Mouse (Mus musculus) kidney, postnatal 10 days (tissue): Measurements from ENCODE around the gene Slc35a5.

Experiments
- DNase-seq: peaks from one replicate; pipeline ENCODE4 v3.0.0; 2021; ENCODE audit warnings: mixed read lengths

Slc35a5 gene

GRCm38 (mm10) chr16:45110498-45110897 is 48.0 kb downstream of the Slc35a5 start:
- peak; percentile 73 for DNase-seq

DNA sequence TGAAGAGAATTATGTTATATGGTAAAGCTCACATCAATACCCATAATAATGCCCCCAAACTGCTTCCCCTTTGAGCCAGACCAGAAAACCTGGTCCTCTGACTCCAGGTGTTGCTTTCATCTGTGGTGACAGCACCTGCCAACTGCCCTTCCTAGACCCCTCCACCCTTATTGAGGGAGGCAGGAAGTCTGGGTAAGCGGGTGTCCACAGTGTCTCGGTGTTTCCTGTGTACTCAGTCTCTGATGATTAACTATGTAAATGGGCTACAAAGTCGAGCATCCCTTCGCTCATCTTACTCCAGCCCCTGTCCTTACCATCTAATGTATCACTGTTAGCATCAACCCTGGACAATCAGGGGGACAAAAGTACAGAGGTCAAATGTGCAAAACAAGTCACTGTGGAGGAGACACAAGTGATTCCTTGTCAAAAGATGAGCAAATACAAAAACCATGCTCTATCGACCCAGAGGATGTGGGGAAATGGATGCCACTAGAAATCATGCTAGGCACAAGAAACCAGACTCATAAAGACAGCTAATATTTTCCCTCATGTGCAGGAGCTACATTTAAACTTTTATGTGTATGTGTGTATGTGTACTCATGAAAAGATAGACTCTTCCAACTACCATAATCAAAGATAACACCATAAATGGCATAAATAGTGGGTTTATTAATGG is 50.2 kb downstream of the Slc35a5 start:
- DNase-seq: no peak

- no peak for DNase-seq
These were observed 53.5 kb downstream of the Slc35a5 start for GRCm38 (mm10) chr16:45104993-45105392.

DNA sequence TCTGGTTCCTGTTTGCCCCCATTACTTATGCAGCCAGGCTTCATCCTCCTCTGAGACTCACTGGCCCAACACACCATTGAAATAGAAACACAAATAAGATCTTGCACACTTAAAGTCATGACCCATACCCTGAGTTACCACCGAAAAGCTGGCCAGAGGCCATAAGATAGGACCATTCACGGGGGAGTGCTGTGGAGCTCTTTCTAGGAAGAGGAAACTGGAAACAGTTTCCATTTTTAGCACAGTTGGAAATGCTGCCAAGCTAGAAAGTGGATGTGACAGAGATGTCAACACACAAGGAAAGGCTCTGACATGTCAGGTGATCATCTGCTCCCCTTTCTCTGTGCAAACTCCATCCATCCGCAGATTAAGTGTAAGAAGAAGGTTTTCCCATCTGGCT is 57.6 kb downstream of the Slc35a5 start:
- no peak for DNase-seq

- DNase-seq: no peak
These were observed 59.7 kb downstream of the Slc35a5 start for GRCm38 (mm10) chr16:45098886-45099210.

- no peak for DNase-seq
These were observed 60.2 kb downstream of the Slc35a5 start for GRCm38 (mm10) chr16:45098186-45098885.

GRCm38 (mm10) chr16:45097467-45097866 is 61.0 kb downstream of the Slc35a5 start:
- DNase-seq: no peak

DNA sequence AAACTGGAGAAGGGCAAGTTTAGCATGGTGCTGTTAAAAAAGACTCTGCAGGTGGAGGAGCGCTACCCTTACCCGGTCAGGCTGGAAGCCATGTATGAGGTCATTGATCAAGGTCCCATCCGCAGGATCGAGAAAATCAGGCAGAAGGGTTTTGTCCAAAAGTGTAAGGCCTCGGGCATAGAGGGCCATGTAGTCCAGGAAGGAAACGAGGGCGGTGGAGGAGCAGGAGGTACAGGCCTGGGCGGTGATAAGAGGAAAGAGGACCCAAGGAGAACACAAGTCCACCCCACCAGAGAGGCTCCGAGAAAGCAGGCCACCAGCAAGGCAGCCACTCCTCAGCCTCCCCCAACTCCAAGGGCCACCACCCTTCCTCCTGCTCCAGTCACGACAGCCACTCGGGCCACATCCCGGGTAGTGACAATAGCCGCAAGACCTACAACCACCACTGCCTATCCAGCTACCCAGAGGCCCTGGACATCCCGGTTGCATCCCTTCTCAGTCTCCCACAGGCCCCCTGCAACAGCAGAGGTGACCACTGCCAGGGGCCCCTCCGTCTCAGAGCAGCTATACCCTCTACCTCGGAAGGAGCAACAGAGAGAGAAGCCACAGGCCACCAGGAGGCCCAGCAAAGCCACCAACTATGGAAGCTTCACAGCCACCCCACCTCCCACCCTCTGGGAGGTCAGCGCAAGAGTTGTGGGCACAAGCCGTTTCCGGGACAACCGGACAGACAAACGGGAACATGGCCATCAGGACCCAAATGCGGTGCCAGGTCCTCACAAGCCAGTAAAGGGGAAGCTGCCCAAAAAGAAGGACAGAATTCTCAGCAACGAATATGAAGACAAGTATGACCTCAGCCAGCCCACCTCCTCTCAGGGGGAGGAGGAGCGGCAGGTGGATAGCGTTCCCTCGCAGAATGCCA is 62.7 kb downstream of the Slc35a5 start:
- DNase-seq: peak; percentile 19

DNA sequence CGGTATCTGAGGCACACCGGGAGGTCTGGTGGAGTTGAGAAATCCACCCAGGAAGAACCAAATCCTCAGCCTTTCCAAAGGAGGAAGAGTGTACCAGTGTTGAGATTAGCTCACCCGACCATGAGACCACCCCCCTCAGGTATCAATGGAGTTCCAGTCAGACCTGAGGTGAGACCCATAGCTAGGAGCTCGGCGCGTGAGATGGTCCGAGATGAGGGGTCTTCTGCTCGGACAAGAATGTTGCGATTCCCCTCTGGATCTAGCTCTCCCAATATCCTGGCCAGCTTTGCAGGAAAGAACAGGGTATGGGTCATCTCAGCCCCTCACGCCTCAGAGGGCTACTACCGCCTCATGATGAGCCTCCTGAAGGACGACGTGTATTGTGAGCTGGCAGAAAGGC is 63.5 kb downstream of the Slc35a5 start:
- no peak for DNase-seq

DNA sequence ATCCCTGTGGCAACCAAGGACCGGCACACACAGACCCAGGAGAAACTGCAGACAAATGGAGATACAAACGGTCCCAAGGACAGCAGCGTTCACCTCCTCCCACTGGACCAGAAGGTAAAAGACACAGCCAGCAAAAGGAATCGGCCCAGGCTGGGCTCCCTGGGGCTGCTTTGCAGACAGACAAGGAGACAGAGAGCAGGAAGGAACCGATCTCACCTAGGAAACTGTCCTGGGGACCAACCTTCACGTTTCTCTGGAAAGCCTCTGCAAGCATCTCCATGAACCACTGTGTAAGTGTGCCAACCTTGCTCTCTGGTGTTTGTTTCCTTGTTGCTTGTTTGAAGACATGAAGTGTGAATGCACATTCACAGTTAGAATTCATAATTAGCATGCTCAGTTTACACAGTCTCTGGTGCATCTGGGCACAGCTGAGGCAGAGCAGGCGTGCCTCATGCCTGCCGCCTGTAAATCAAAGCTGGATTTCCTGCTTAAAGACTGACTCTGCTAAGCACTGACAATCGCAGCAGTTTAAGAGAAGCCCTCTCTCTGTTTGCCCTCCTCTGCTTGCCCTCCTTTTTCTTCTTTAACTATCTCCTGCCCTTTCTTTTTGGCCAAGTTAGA is 64.3 kb downstream of the Slc35a5 start:
- peak; percentile 38 for DNase-seq

DNA sequence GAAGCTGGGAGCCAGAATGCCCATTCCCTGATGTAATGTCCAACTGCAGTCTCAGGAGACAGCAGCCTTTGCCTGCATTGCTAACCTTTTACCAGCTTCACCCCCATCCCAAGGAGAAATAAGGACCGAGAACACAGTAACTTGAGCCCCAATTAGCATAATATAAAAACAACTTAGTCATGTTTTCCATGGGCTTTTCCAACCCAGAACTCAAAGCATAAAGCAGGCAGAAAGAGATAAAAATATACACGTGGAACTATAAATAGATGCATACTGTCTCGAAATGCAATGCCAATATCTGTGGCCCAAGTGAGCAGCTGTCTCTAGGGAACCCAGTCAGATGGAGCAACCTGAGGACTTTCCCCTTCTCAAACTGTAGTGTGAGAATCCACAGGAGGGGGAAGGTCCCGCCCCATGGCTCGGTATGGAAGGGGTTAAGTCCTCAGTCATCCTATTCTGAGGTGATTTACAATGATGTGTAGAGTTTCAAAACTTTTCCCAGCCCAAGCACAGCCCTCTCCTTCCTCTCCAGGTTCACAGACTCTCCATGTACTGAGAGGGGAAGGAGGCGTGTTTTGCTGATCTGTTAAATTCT is 65.3 kb downstream of the Slc35a5 start, which contains the start of gene Ccdc80:
TSS of gene Ccdc80 (plus strand) at position 266 of the 595 bp plus-strand sequence.
- DNase-seq: peak; percentile 60

- DNase-seq: peak; percentile 90
These were observed 68.5 kb downstream of the Slc35a5 start for GRCm38 (mm10) chr16:45090005-45090404.
